Mouse (Mus musculus): ENCODE measurements at regions not wholly inside any gene's neighbourhood (a gene's known extent, or its start where the extent isn't known, plus 50 kb on each side); places are given as distances from the start of the nearest gene placed in this dataset.

DNA sequence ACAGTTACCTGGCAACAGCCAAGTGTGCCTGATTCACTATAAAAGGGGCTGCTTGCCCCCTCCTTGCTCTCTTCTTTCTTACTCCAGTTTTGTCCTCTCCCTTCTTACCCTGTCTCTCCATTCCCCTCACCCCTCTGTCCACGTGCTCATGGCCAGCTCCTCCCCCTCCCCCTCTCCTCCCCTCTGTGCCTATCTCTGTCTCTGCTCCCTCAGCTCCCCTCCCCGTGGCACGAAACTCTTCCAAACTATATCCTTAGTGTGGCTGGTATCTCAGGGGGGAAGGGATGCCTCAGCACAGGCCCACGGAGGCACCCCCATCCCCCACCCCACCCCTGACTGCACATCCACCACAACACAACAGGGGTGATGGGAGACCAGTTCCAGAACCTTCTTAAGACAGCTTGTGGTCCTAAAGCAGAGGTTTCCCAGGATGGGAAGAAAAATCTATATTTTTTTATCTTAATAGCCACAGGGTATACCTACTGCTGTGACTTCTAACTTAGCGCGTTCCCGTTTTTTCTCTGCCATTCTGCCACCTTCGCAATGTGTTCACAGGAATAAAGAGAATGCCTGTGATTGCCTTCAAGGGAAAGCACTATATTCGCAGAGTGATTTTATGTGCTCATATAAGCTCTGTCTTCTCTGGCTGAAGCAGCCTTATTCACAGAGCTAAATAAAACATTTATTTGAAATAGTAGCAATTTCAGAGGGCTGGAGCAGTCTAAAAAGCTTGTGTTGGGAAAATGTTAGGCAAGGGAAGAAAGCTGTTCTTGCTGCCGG, 69.1 kb upstream of the Serp2 start:
- intact Hi-C loops (cut with DNase I): no loop called here
- DNase-seq: no peak

DNA sequence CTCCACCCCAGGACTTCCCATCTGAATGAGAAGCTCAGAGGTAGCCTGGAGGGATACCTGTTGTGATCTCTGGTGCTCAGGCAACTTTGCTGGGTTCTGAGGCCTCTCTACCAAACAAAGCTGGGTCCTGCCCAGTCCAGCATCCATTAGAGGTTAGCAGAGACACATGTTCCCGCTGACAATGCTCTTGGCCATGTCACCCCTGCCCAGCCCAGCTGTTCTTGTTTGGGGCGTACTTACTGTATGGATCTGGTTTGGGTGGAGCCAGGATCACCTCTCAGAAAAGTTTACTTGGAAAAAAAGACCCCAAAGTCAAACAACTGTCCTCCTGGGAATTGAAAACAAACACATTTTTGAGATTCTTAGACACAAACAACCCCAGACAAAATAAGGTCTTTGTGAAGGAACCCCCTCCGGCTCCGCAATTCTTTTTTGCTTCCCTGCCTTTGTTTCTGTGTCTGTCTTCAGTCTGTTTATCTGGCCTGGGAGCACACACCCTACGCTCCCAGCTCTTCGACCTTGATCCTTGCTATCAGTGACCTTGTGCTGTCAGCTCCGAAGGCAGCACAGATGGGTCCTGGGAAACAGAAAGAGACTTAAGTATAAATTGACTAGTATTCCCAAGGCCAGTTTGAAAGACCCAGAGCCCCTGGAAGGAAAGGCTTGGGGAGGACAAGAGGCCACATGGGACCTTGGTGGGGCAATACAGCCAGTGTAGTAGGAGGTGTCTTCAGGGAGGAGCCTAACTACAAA, 68.1 kb upstream of the Serp2 start:
- DNase-seq: no peak
- intact Hi-C loops (cut with DNase I): loop anchor here (5.0 kb wide), 1 partner anchor 67 kb away; no protein-coding TSS in a partner anchor

DNA sequence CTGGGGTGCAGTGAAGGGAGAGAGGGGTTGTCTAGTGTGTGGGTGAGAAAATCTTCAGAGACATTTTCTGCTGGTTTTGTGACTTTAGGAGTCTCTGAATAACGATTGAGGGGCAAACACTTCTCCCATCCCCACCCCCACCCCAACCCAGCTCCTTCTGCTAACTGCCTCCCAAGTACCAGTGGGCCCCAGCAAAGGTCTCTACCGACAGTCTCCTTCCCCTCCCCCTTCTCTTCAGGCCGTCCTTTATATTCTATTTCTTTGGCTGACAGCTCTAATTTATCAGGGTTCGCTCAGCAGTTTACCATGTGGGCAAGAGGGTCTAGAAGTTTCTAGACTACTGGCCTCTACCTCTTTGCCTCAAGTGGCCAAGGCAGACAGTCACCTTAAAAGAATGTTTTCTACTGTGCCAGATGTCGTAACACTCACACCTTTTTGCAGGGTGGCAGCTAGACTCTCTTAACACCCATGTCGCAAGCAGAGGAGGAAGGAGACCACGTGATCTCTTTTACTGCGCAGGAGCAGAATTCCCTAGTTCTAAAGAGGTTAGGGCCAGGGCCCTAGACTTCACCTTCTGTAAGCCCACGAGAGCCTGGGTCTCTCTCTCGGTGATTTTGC, 66.8 kb upstream of the Serp2 start:
- DNase-seq: no peak
- intact Hi-C loops (cut with DNase I): loop anchor here (2.0 to 5.0 kb wide), 2 partner anchors 69 to 195 kb away; no protein-coding TSS in a partner anchor

DNA sequence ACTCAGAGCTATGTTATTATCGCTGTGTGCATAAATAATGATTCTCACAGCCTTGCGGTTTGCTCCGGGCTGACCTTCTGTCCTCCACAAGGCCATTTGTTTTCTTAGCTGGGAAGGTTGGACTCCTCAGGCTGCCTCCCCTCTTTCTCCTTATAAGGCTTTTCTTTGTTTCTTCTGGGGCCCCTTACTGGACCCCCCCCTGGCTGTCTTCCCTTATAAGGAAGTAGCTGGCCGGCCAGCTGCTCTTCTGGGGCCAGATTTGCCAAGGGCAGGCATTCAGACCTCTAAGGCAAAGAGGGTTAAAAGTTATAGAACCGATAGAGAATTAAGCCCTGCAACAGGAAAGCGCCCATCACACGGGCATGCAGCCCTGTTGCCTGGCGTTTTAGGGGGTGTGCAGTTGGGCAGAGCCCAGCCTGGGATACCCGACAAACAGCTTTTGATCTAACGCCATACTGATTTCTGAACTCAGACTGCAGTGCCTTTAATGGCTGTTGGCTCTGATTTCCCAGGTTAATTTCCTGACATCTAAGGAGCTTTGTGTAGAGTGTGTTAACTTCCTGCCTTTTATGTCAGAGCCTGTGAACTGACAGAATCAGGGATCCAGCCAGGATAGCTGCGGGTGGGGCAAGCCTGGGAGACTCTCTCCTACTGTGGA, 66.1 kb upstream of the Serp2 start:
- no peak for DNase-seq
- intact Hi-C loops (cut with DNase I): loop anchor here (2.0 to 5.0 kb wide), 2 partner anchors 70 to 196 kb away; no protein-coding TSS in a partner anchor

DNA sequence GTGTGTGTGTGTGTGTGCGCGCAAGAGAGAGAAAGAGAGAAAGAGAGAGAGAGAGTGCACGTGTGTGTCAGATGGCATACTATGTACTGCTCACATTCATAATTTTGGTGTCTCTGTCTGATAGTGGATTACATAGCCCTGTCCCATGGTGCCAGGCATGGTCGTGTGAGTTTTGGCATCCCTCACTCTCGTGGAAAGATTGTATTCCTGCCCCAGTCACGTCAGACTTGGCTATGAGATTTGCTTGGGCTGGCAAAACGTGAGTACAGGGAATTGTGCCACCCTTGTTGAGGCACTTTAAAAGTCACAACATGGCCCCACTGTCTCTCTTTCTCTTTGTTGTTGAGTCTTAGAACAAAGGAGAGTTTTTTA, 62.3 kb upstream of the Serp2 start:
- intact Hi-C loops (cut with DNase I): loop anchor here (5.0 kb wide), 1 partner anchor 112 kb away; no protein-coding TSS in a partner anchor
- DNase-seq: no peak

DNA sequence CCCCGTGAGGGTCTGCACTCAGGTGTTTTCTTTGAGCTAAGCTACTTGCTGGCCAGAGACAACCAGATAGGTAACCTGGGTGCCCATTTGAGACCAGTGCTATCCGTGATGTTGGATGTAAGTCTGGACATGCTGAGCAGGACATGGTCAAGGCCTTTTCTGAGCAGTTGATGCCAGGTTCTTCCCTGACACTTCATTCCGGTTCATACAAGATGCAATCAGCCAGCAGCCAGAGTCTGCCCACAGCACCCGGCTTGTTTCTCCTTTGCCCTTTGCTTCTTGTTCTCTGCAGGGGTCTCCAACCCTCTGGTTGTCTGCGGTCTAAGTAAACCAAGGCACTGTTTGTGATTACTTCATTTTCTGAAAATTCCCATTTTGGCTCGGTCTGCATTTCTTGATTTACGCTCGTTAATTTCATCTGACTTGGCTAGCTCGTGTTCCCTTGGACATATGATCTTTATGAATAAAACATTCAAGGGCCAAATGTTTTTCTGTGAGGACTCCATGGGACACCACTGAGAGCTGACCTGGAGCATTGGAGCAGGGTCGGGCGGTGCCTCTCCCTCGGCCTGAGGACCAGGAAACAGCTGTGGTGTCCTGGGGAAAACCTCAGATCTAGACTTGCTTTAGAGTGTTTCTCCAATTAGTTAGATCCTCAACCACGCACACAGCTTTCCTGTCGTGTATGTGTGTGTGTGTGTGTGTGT, 61.8 kb upstream of the Serp2 start:
- intact Hi-C loops (cut with DNase I): loop anchor here (5.0 kb wide), 1 partner anchor 111 kb away; no protein-coding TSS in a partner anchor
- no peak for DNase-seq

DNA sequence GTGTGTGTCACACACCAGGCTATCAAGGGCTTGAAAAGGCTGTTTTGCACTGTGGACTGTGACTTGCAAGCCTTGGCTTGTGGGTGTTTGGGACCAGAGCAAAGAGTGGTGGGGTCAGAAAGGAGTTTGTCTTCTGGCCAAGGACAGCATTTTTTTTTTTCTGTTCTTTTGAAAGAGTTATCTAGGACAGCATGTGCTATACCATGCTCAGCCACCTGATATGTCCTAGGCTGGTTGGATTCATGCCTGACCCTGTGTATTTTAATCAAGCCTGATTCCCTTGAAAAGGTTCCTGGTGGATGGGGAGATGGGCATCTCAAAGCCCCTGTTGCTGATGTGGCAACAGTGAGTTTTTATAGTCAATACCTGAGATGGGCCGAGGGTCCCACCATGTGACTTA, 61.2 kb upstream of the Serp2 start:
- no peak for DNase-seq
- intact Hi-C loops (cut with DNase I): loop anchor here (5.0 kb wide), 1 partner anchor 111 kb away; no protein-coding TSS in a partner anchor

DNA sequence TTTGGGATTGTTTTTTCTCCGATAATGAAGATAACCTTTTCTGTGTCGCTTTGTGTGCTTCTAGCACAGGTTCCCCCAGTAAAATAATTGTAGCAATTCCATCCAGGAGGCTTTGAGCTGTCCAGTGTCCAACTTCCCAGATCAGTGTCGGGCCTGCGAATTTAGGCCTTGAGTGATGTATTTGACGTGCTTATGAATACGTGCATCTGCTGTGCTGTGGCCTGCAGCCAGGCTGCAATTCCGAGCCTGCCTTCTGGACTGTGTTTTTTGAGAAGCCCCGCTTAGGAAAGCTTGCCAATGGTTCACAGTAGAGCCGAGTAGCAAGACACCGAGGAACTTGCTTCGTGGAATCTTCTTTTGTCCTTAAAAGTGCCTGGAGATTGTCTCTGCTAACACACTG, 60.8 kb upstream of the Serp2 start:
- intact Hi-C loops (cut with DNase I): loop anchor here (5.0 kb wide), 1 partner anchor 110 kb away; no protein-coding TSS in a partner anchor
- no peak for DNase-seq

DNA sequence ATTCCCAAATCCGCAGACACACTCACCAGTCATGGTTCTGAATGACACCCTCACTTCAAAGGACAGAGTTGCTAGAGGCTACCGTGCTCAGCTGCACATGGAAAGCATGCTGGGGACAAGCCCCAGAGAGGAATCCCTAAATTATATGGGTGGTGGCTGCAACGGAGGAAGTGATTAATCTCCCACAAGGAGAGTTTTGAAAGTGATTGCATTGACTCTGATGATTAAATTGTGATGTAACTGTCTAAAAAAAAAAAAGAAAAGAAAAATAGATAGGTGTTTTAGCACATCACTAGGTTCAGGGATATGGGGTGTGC, 59.6 kb upstream of the Serp2 start:
- no peak for DNase-seq
- intact Hi-C loops (cut with DNase I): loop anchor here (5.0 kb wide), 1 partner anchor 109 kb away; no protein-coding TSS in a partner anchor

DNA sequence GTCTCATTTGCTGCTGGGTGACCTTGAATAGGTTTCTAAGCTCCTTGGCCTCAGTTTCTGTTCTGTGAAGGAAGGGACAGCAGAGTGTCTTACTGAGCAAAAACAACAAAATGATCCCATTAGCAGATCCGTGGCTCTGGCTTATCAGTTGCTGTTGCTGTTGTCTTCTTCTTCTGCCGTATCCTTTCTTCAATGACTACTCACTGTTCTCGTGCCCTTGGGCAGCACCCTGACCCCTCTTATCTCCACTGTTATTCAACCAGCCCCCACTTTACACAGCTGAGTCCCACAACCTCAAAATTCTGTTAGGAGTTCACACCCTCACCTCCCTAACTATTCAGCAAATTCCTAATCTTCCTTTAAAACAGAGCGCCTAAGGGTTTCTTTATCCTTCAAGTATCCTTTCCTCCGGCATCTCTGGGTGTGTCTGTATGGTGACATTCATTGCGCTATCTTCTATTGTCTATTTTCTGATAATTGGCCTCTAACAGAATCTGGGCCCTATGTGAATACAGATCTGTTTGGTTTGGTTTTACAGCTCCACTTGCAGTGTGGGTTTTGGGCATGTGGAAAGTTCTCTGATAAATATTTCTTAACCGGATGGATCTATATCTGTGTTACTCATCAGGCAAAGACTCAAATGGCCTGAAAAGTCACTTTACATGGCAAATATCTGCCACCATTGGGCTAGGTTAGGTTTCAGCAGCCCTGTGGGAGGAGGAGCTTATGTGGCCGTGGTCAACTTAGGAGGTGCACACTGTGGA, 59.1 kb upstream of the Serp2 start:
- intact Hi-C loops (cut with DNase I): loop anchor here (5.0 kb wide), 1 partner anchor 108 kb away; no protein-coding TSS in a partner anchor
- DNase-seq: no peak

DNA sequence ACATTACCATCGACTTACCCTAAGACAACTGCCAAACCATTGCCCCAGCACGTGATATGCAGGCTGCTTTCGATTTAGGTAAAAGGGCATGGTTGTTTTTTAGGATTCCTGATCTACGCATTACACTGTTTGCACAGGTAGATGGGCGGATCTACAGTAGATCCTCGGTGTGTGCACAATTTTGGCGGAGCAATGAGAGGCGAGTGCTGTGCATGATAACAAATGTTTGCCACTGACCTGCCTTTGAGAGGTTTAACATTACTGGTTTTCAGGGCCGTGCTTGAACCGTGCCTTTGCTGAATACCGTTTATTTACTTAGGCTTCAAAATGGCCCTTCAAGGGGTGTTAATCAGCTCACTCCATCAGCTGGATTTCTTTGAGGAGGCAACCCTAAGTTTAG, 58.5 kb upstream of the Serp2 start:
- DNase-seq: no peak
- intact Hi-C loops (cut with DNase I): loop anchor here (5.0 kb wide), 1 partner anchor 108 kb away; no protein-coding TSS in a partner anchor

DNA sequence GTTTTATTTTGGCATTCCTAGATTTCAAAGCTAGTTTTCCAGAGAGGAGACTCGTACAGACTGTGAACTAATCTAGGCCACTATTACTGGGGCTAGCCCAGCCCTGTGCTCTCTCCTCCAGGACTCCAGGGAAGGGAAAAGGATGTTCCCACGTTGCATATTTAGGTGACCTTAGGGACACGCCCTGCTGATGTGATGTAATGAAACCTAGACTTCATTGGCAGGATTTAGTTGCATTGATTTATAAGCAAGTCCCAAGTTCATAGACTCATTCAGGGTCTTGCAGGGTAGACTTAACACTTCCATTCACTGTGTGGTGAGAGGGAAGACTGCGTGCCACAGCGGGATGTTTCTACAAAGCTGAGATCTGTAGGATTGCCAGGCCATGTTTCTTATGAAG, 58.0 kb upstream of the Serp2 start:
- intact Hi-C loops (cut with DNase I): loop anchor here (5.0 kb wide), 1 partner anchor 107 kb away; no protein-coding TSS in a partner anchor
- DNase-seq: no peak

DNA sequence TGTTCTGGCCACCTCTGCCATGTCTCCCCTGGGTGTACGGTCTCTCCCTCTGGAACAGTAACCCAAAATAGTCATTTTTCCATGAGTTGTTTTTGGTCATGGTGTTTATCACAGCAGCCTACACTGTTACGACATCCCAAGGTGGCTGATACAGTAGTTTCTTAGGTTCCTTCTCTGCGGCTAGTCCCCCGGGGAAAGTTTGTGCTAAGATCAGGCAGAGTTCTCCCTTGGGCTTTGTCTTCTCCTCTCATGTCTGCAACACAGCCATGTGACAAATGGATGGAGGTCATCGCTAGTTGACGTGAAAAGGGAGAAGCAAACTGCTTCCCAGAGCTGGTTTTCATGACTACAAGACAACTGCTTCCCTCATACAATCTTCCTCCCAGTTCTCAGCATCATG, 56.9 kb upstream of the Serp2 start:
- intact Hi-C loops (cut with DNase I): no loop called here
- DNase-seq: no peak

DNA sequence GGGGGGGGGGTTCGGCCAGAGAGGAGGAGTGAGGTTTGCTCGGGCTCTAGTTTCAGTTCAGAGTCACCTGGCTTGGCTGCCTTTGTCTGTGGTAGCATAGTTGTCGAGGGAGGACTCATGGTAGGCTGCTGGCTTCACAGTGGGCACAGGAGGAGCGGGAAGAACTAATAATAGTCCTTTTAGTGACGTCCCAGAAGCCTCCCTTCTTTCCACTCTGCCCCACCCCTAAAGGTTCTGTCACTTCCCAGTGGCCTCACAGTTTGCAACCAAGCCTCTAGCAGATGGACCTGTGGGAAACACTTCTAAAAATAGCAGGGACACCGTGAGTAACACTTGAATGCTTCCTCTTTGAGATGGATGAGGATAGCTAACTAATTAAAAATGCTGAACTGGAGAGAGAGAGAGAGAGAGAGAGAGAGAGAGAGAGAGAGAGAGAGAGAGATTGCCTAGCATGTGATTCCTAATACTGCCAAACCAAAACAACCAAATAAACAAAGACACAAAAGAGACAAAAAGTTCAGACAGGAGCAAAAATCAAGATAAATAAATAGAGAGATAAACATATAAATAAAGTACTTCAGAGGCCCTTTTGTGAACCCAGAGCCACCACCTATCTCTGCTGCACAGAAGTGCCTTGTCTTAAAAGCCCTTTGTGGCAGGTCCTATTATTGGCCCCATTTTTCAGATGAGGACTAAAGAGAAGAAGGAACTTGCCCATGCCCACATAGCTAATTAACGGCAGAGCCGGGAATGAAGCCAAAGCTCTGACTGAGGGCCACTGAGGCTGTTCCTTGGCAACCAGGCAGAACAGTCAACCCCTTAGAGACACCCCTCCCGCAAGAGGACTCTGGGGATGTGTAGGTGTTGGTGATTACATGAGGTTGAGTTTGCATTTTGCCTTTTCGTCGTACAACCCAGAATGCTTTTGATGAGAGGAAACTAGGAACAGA, 54.0 kb upstream of the Serp2 start:
- peak in 1 of 2 experiments; percentile 41 for DNase-seq
- intact Hi-C loops (cut with DNase I): no loop called here
